Mouse (Mus musculus) T-helper 2 cell (primary cell): ENCODE measurements at regions not wholly inside any gene's neighbourhood (a gene's known extent, or its start where the extent isn't known, plus 50 kb on each side); places are given as distances from the start of the nearest gene placed in this dataset.

Source experiments
- in situ Hi-C: fragments of 300-600 bp; cut with MboI, MseI; formaldehyde crosslinking; loops from one replicate; pipeline ENCODE4 v1.15.1; 2025; ENCODE audit warnings: high pct_unique_total_duplicates

GRCm38 (mm10) chr9:47477889-47478288 is 52.1 kb upstream of the Cadm1 start:
- in situ Hi-C loops = no loop called here
